Comparison of ENCODE assay signal across 18 mouse cellular contexts in genomic region chr6:149154116-149155030, GRCm38 (mm10). TPM values are rescaled to one million over a fixed set of nuclear protein-coding genes. Genes with fewer than 3 reads are reported as not detected.
DNase-seq lines count a peak whose midpoint lies in the region; ATAC-seq and TF ChIP-seq lines count a peak whose summit lies in the region.
"Had no signal": no experiment of that assay in that cellular context is flagged by ENCODE, and none has a peak within 500 bp of the region (broad histone marks: within the 10 kb centered on the region; RNA-seq: fewer than 3 reads in every experiment).

No protein-coding gene starts in this region.

- no peak for TF ChIP-seq CTCF in midbrain, postnatal 0 days (IDR thresholded peaks at IDR 0.05)

- H3K4me2 ChIP-seq in heart, embryonic 13.5 days = no peak overlapping the region
- H3K4me2 ChIP-seq in midbrain, postnatal 0 days (ENCODE audit: low read depth, low read length, poor library complexity, severe bottlenecking) = no peak overlapping the region
- no peak overlapping the region for H3K4me2 ChIP-seq in liver, embryonic 12.5 days
- no peak overlapping the region for H3K4me2 ChIP-seq in stomach, embryonic 15.5 days
- H3K4me2 ChIP-seq: embryonic facial prominence, embryonic 12.5 days had no signal

- H3K9me3 ChIP-seq in heart, embryonic 13.5 days = no peaks in the 10 kb centered on the region
- no peaks in the 10 kb centered on the region for H3K9me3 ChIP-seq in midbrain, embryonic 10.5 days (replicated peaks)
- no peaks in the 10 kb centered on the region for H3K9me3 ChIP-seq in midbrain, postnatal 0 days (ENCODE audit: low read length)
- no peaks in the 10 kb centered on the region for H3K9me3 ChIP-seq in liver, embryonic 12.5 days (replicated peaks)
- H3K9me3 ChIP-seq in stomach, embryonic 15.5 days = no peaks in the 10 kb centered on the region
- H3K9me3 ChIP-seq: embryonic facial prominence, embryonic 12.5 days had no signal

- no peak overlapping the region for H3K4me3 ChIP-seq in heart, embryonic 13.5 days
- H3K4me3 ChIP-seq in midbrain, embryonic 10.5 days = no peak overlapping the region
- no peak overlapping the region for H3K4me3 ChIP-seq in midbrain, postnatal 0 days (ENCODE audit: low read depth, low read length)
- H3K4me3 ChIP-seq in liver, embryonic 12.5 days = no peak overlapping the region
- H3K4me3 ChIP-seq in stomach, embryonic 15.5 days (replicated peaks) = no peak overlapping the region
- H3K4me3 ChIP-seq: embryonic facial prominence, embryonic 12.5 days had no signal

- peaks cover 25% of the 10 kb centered on the region for H3K4me1 ChIP-seq in heart, embryonic 13.5 days
- H3K4me1 ChIP-seq in midbrain, embryonic 10.5 days = peaks cover 18% of the 10 kb centered on the region
- no peaks in the 10 kb centered on the region for H3K4me1 ChIP-seq in midbrain, postnatal 0 days (ENCODE audit: insufficient read depth, low read length)
- H3K4me1 ChIP-seq in liver, embryonic 12.5 days = peaks cover 20% of the 10 kb centered on the region
- peaks cover 5% of the 10 kb centered on the region; the same call in 1 of the 2 replicates for H3K4me1 ChIP-seq in stomach, embryonic 15.5 days

- no peak overlapping the region for H3K9ac ChIP-seq in heart, embryonic 13.5 days
- H3K9ac ChIP-seq in midbrain, postnatal 0 days (replicated peaks; ENCODE audit: low read length, poor library complexity, severe bottlenecking) = no peak overlapping the region
- H3K9ac ChIP-seq in liver, embryonic 12.5 days = no peak overlapping the region
- H3K9ac ChIP-seq in stomach, embryonic 15.5 days = no peak overlapping the region
- H3K9ac ChIP-seq: embryonic facial prominence, embryonic 12.5 days had no signal

- no peak for DNase-seq in heart, adult 8-10 months (ENCODE audit: low spot score)
- DNase-seq in midbrain, embryonic 10.5 days (ENCODE audit: low spot score) = peak; percentile 23
- DNase-seq in midbrain, postnatal 0 days (ENCODE audit: low spot score) = no peak
- DNase-seq in spleen, adult 12 weeks (ENCODE audit: low spot score) = no peak
- DNase-seq in frontal cortex, postnatal 36 days (ENCODE audit: low spot score in 2 of 2) = no peak
- DNase-seq: adrenal gland, postnatal 36 days; cerebellum, adult 11-12 months; heart, postnatal 14 days; right cerebral cortex, adult 18-20 months had no signal

- WGBS in heart, embryonic 13.5 days = 13% methylated on average over 8 of the region's 8 CpGs
- 21% methylated on average over 8 of the region's 8 CpGs for WGBS in midbrain, embryonic 10.5 days
- 20% methylated on average over 8 of the region's 8 CpGs for WGBS in midbrain, postnatal 0 days
- 35% methylated on average over 8 of the region's 8 CpGs for WGBS in liver, embryonic 12.5 days (ENCODE audit: insufficient replicate concordance)
- 13% methylated on average over 8 of the region's 8 CpGs for WGBS in stomach, embryonic 15.5 days

- no peaks in the 10 kb centered on the region for H3K27me3 ChIP-seq in heart, embryonic 13.5 days (replicated peaks)
- H3K27me3 ChIP-seq in midbrain, embryonic 10.5 days (ENCODE audit: low read depth, poor library complexity, severe bottlenecking) = no peaks in the 10 kb centered on the region
- no peaks in the 10 kb centered on the region for H3K27me3 ChIP-seq in midbrain, postnatal 0 days (ENCODE audit: insufficient read depth, low read length)
- H3K27me3 ChIP-seq in liver, embryonic 12.5 days (replicated peaks) = no peaks in the 10 kb centered on the region
- H3K27me3 ChIP-seq in stomach, embryonic 15.5 days (replicated peaks) = no peaks in the 10 kb centered on the region
- H3K27me3 ChIP-seq: embryonic facial prominence, embryonic 12.5 days; Patski had no signal

- peaks cover 52% of the 10 kb centered on the region for H3K36me3 ChIP-seq in heart, embryonic 13.5 days
- H3K36me3 ChIP-seq in midbrain, embryonic 10.5 days = peaks cover 60% of the 10 kb centered on the region
- peaks cover 4% of the 10 kb centered on the region; the same call in 1 of the 2 replicates for H3K36me3 ChIP-seq in midbrain, postnatal 0 days (ENCODE audit: insufficient read depth, low read length)
- H3K36me3 ChIP-seq in liver, embryonic 12.5 days = peaks cover 13% of the 10 kb centered on the region
- peaks cover 3% of the 10 kb centered on the region; the same call in 1 of the 2 replicates for H3K36me3 ChIP-seq in stomach, embryonic 15.5 days

- H3K27ac ChIP-seq in heart, embryonic 13.5 days (replicated peaks) = peak overlapping the region; percentile 42; the same call in 1 of the 2 replicates
- H3K27ac ChIP-seq in midbrain, embryonic 10.5 days (replicated peaks) = peak overlapping the region; percentile 74
- H3K27ac ChIP-seq in midbrain, postnatal 0 days (ENCODE audit: low read depth, low read length) = no peak overlapping the region
- no peak overlapping the region for H3K27ac ChIP-seq in liver, embryonic 12.5 days
- peak overlapping the region; percentile 71 for H3K27ac ChIP-seq in stomach, embryonic 15.5 days
- H3K27ac ChIP-seq: embryonic facial prominence, embryonic 12.5 days had no signal

- no peak for ATAC-seq in heart, embryonic 13.5 days (ENCODE audit: extremely low read depth, insufficient number of reproducible peaks, low FRiP score, low TSS enrichment)
- ATAC-seq in midbrain, postnatal 0 days (ENCODE audit: low FRiP score) = no peak
- ATAC-seq in liver, embryonic 12.5 days = peak; percentile 33; the same call in 1 of the 2 replicates
- ATAC-seq in stomach, embryonic 15.5 days (ENCODE audit: insufficient read depth, low FRiP score, low read depth) = no peak
- ATAC-seq: CD4-positive, CD25-positive, alpha-beta regulatory T cell, adult 4 months had no signal

RNA-seq across cellular contexts. Expression of gene Etfbkmt, which starts 14.7 kb away (rescaled TPM):
- 13.6 and 14.6 TPM in 2 replicates for polyA plus RNA-seq in heart, embryonic 13.5 days (2015; fragmentation: Nextera tagmentation; extraction: Ambion mirVana)
- total RNA-seq in heart, adult 8-10 months (2022) = 10 to 100 TPM; 22.4 to 38.4 (median 26.6) TPM
- polyA plus RNA-seq in midbrain, embryonic 10.5 days (2016; fragmentation: Nextera tagmentation; extraction: Ambion mirVana) = 9.8 and 9.9 TPM in 2 replicates
- total RNA-seq in midbrain, postnatal 0 days (2014; rRNA removed) = 4.8 and 5.3 TPM in 2 replicates
- 5.7 and 6.8 TPM in 2 replicates for polyA plus RNA-seq in midbrain, postnatal 0 days (2015; fragmentation: Nextera tagmentation; extraction: Ambion mirVana)
- 11.8 and 12.0 TPM in 2 replicates for polyA plus RNA-seq in liver, embryonic 12.5 days (2016; fragmentation: Nextera tagmentation; extraction: Ambion mirVana)
- 16.7 and 20.4 TPM in 2 replicates for polyA plus RNA-seq in stomach, embryonic 15.5 days (2015; fragmentation: Nextera tagmentation; extraction: Ambion mirVana)

RNA-seq across cellular contexts. Expression of gene Gm10203, which starts 24.4 kb away (rescaled TPM):
- polyA plus RNA-seq in heart, embryonic 13.5 days (2015; fragmentation: Nextera tagmentation; extraction: Ambion mirVana) = not detected in 2 replicates
- total RNA-seq in heart, adult 8-10 months (2022) = not detected
- polyA plus RNA-seq in midbrain, embryonic 10.5 days (2016; fragmentation: Nextera tagmentation; extraction: Ambion mirVana) = not detected in 2 replicates
- total RNA-seq in midbrain, postnatal 0 days (2014; rRNA removed) = not detected in 2 replicates
- not detected in 2 replicates for polyA plus RNA-seq in midbrain, postnatal 0 days (2015; fragmentation: Nextera tagmentation; extraction: Ambion mirVana)
- not detected in 2 replicates for polyA plus RNA-seq in liver, embryonic 12.5 days (2016; fragmentation: Nextera tagmentation; extraction: Ambion mirVana)
- not detected in 2 replicates for polyA plus RNA-seq in stomach, embryonic 15.5 days (2015; fragmentation: Nextera tagmentation; extraction: Ambion mirVana)
- total RNA-seq: adrenal gland, postnatal 36 days; heart, postnatal 14 days had no signal
- polyA plus RNA-seq: CD4-positive, CD25-positive, alpha-beta regulatory T cell, adult 4 months; embryonic facial prominence, embryonic 12.5 days; large intestine, adult 2 months; limb, embryonic 11.5 days; Patski; testis, adult 2 months had no signal

RNA-seq across cellular contexts. Expression of gene Amn1, which starts 34.1 kb away (rescaled TPM):
- 22.5 and 24.9 TPM in 2 replicates for polyA plus RNA-seq in heart, embryonic 13.5 days (2015; fragmentation: Nextera tagmentation; extraction: Ambion mirVana)
- total RNA-seq in heart, adult 8-10 months (2022) = 10 to 100 TPM; 16.9 to 17.8 (median 17.6) TPM
- polyA plus RNA-seq in midbrain, embryonic 10.5 days (2016; fragmentation: Nextera tagmentation; extraction: Ambion mirVana) = 50.2 and 59.7 TPM in 2 replicates
- 50.3 and 83.9 TPM in 2 replicates for total RNA-seq in midbrain, postnatal 0 days (2014; rRNA removed)
- polyA plus RNA-seq in midbrain, postnatal 0 days (2015; fragmentation: Nextera tagmentation; extraction: Ambion mirVana) = 88.2 and 98.6 TPM in 2 replicates
- polyA plus RNA-seq in liver, embryonic 12.5 days (2016; fragmentation: Nextera tagmentation; extraction: Ambion mirVana) = 8.6 and 9.2 TPM in 2 replicates
- 28.2 and 28.8 TPM in 2 replicates for polyA plus RNA-seq in stomach, embryonic 15.5 days (2015; fragmentation: Nextera tagmentation; extraction: Ambion mirVana)

RNA-seq across cellular contexts. Expression of gene Dennd5b, which starts 52.9 kb away (rescaled TPM):
- polyA plus RNA-seq in heart, embryonic 13.5 days (2015; fragmentation: Nextera tagmentation; extraction: Ambion mirVana) = 5.8 and 6.4 TPM in 2 replicates
- total RNA-seq in heart, adult 8-10 months (2022) = 10 to 100 TPM; 14.9 to 20.7 (median 17.2) TPM
- polyA plus RNA-seq in midbrain, embryonic 10.5 days (2016; fragmentation: Nextera tagmentation; extraction: Ambion mirVana) = 11.9 and 14.3 TPM in 2 replicates
- 47.1 and 51.0 TPM in 2 replicates for total RNA-seq in midbrain, postnatal 0 days (2014; rRNA removed)
- 8.5 and 11.0 TPM in 2 replicates for polyA plus RNA-seq in midbrain, postnatal 0 days (2015; fragmentation: Nextera tagmentation; extraction: Ambion mirVana)
- 6.0 and 7.0 TPM in 2 replicates for polyA plus RNA-seq in liver, embryonic 12.5 days (2016; fragmentation: Nextera tagmentation; extraction: Ambion mirVana)
- 5.8 TPM in 2 replicates for polyA plus RNA-seq in stomach, embryonic 15.5 days (2015; fragmentation: Nextera tagmentation; extraction: Ambion mirVana)

Comparison
In these comparisons a context has a peak if more than half of its experiments do, and no peak if none do; other contexts are left out.
1. H3K27ac ChIP-seq: peak in heart, embryonic 13.5 days (single experiment), midbrain, embryonic 10.5 days (single experiment) and stomach, embryonic 15.5 days (single experiment); none in midbrain, postnatal 0 days (single experiment) and liver, embryonic 12.5 days (single experiment).